Mouse (Mus musculus): ENCODE data around the gene Olfr980. TPM values are rescaled to one million over a fixed set of nuclear protein-coding genes. Genes with fewer than 3 reads are reported as not detected.
"Not testable (repeated sequence)": the region's sequence is repeated elsewhere in the genome, so short reads cannot be mapped to it uniquely, and the experiment has no call there.

The Olfr980 gene
- not detected in 2 replicates for polyA plus RNA-seq (2016; fragmentation: Nextera tagmentation; extraction: Ambion mirVana)

DNA sequence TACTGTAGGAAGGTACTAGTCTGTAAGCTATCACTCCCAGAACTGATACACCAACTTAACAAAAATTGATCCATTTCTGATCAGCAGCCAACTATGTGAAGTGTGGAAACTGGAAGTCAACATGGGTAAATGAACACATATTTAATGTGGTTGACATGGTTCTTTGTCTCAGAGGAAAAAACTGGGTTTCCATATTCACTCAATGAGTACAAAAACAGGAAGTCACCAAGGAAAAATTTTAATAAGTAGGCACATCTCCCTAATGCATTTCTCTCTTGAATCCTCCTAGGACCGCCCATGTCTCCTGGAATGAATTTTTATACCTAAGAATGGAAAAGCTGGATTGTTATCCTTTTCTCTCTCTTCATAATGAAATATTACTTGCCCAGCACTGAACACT lies at the start of gene Olfr980:
Gene Olfr980, minus strand, starts transcription at position 101 of the 400 bp plus-strand sequence.
- H3K9me3 ChIP-seq (replicated peaks): no peaks in the 10 kb centered on the region
- WGBS: 86% methylated on average over 1 of the region's 1 CpGs
- no peak within 1 kb of the TSS for H3K27ac ChIP-seq (replicated peaks)
- no peaks in the 10 kb centered on the region for H3K36me3 ChIP-seq
- DNase-seq (ENCODE audit: low spot score): no peak
- no peaks in the 10 kb centered on the region for H3K27me3 ChIP-seq (ENCODE audit: low read depth, poor library complexity, severe bottlenecking)
- H3K4me3 ChIP-seq: no peak within 1 kb of the TSS
- no peaks in the 10 kb centered on the region for H3K4me1 ChIP-seq

DNA sequence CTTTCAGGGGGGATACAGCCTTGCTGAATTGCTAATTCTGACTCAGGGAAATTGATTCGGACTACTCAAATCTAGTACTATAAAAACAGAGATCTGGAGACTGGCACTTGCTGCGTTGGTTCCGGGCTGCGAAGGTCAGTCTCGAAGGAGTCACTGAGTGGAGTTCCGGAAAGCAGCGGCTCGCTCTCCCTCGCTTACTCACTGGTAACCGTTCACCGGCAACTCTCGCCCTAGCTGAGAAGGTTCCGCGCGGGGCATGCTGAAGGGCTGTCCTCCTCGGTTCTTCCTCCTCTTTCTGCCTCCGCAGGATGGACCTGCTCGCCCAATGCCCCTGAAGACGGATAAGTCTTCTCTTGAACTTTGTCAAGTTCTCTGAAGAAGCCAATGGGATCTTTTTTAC lies 40.8 kb upstream of the Olfr980 start:
- WGBS: 92% methylated on average over 19 of the region's 19 CpGs
- H3K36me3 ChIP-seq: no peaks in the 10 kb centered on the region
- no peaks in the 10 kb centered on the region for H3K27me3 ChIP-seq (ENCODE audit: low read depth, poor library complexity, severe bottlenecking)
- no peak overlapping the region for H3K4me3 ChIP-seq
- H3K4me1 ChIP-seq: no peaks in the 10 kb centered on the region
- H3K27ac ChIP-seq (replicated peaks): no peak overlapping the region
- no peak for DNase-seq (ENCODE audit: low spot score)
- no peaks in the 10 kb centered on the region for H3K9me3 ChIP-seq (replicated peaks)

DNA sequence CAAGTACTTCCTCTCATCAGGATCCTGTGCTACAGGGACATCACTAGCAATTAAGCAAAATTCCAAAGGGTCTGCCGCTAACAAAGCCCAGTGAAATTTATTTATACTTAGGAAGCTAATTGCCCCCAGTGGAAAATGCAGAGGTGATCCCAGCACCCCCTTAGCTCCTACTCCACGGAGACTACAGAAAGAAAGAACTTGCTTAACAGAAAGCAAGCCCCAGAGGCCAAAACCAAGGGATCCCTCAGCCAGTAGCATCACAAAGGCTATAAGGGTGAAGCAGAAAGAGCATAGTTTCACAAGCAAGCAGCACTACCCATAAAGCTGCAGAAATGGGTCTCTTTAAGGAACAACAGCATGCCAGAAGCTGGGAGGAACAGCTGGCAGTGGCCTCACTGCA lies 11.8 kb upstream of the Olfr980 start, which contains the start of gene Olfr981:
Gene Olfr981, plus strand, starts transcription at position 301 of the 400 bp plus-strand sequence.
- Histone ChIP-seq H3K4me3 (no peak within 1 kb of the TSS), H3K36me3 (no peaks in the 10 kb centered on the region), H3K27ac (replicated peaks) (no peak within 1 kb of the TSS), H3K4me1 (no peaks in the 10 kb centered on the region), H3K27me3 (ENCODE audit: low read depth, poor library complexity, severe bottlenecking) (no peaks in the 10 kb centered on the region), H3K9me3 (replicated peaks) (no peaks in the 10 kb centered on the region)
- WGBS: 61% methylated on average over 2 of the region's 2 CpGs
- DNase-seq (ENCODE audit: low spot score): no peak

DNA sequence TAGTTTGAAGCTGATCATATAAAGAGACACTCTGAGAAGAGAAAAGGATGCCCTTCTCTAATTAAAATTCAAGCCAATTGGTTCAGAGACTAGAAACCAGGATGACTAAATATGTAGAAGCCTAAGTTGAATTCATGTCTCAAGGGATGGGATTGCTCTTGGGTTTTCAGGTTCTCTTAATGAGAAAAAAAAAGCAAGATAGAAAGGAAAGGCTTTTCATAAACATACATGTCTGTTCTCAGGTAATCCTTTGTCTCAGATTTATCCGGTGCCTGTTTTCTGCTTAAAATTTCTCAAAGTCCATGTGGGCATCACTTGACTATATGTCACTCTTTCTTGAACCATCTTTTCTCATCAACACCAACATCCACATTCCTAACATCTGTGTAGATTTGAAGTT lies 6.0 kb downstream of the Olfr980 start, which contains the start of gene Olfr979:
Gene Olfr979, minus strand, starts transcription at position 101 of the 400 bp plus-strand sequence.
- Histone ChIP-seq H3K27me3 (ENCODE audit: low read depth, poor library complexity, severe bottlenecking) (no peaks in the 10 kb centered on the region), H3K27ac (replicated peaks) (no peak within 1 kb of the TSS), H3K36me3 (no peaks in the 10 kb centered on the region), H3K4me3 (no peak within 1 kb of the TSS), H3K9me3 (replicated peaks) (no peaks in the 10 kb centered on the region), H3K4me1 (no peaks in the 10 kb centered on the region)
- 90% methylated on average over 1 of the region's 1 CpGs for WGBS
- DNase-seq (ENCODE audit: low spot score): no peak

DNA sequence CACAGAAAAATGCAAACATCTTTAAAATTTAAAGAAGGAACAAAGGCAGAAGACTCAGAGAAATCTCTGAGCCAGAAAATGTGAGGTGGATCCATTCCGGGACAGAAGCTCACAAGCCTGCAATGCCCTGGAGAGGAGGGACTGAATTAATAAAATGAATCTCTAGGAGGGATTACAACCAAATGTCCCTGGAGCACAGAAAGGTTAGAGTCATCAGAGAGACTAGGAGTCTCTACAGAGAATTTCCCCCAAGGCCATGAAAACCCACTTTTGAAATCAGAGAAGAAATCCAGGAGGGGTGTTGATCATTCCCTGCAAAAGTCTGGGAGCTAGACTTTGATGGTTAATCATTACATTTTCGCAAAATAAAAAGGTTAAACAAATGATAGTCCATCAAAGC lies 17.6 kb downstream of the Olfr980 start, which contains the start of gene Olfr978:
Gene Olfr978, plus strand, starts transcription at position 301 of the 400 bp plus-strand sequence.
- H3K4me1 ChIP-seq: no peaks in the 10 kb centered on the region
- no peak within 1 kb of the TSS for H3K27ac ChIP-seq (replicated peaks)
- WGBS: 80% methylated on average over 2 of the region's 2 CpGs
- H3K36me3 ChIP-seq: no peaks in the 10 kb centered on the region
- no peak within 1 kb of the TSS for H3K4me3 ChIP-seq
- no peaks in the 10 kb centered on the region for H3K27me3 ChIP-seq (ENCODE audit: low read depth, poor library complexity, severe bottlenecking)
- no peaks in the 10 kb centered on the region for H3K9me3 ChIP-seq (replicated peaks)
- DNase-seq (ENCODE audit: low spot score): no peak

DNA sequence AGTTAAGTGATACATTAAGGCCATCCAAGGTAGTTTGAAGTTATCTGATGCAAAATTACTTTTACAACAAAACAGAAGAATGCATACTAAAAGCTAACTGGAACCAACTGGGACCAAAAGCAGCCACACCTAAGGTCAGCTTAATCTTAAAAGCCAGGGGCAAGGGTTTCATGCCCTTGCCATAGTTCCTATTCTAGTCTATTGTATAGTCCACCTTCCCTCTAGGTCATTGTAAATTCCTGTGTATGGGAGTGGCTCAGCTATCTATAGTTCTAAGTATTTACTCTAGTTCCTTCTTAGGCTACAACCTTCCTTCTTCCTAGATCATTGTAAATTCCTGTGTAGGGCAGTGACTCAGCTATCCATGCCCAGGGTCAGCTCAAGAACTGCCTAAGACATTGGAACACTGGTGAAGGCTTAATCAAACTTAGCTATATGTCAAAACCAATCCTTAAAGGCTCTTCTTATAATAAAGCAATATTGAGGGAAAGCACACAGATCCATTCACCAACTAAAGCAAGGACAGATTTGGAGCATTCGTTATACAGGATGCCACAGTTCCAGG lies 32.7 kb downstream of the Olfr980 start:
- H3K36me3 ChIP-seq; H3K27me3 ChIP-seq (ENCODE audit: low read depth, poor library complexity, severe bottlenecking); H3K4me3 ChIP-seq; H3K27ac ChIP-seq (replicated peaks); H3K9me3 ChIP-seq (replicated peaks); DNase-seq (ENCODE audit: low spot score); H3K4me1 ChIP-seq: not testable (repeated sequence)
- 86% methylated on average over 1 of the region's 1 CpGs for WGBS

DNA sequence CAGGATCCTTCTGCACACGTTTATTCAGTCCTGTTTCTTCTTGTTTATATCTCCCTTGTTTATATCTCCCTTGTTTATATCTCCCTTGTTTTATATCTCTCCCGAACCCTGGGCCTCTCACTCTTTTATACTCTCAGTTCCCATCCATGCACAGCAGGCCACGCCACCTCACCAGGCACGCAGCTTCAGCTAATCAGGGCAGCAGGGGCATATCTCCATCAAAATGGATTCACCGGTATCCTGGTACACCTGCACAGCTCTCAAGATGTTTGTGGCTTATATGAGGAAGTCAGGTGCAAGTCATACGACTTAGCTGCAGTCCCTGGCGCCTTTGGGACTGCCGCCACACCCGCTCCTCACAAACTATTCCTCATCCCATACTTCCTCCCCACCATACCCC lies 48.3 kb downstream of the Olfr980 start, which contains the start of gene Olfr976:
Gene Olfr976, minus strand, starts transcription at position 101 of the 400 bp plus-strand sequence.
- not testable (repeated sequence) for H3K27ac ChIP-seq (replicated peaks); DNase-seq (ENCODE audit: low spot score); H3K27me3 ChIP-seq (ENCODE audit: low read depth, poor library complexity, severe bottlenecking); H3K36me3 ChIP-seq; H3K9me3 ChIP-seq (replicated peaks); H3K4me3 ChIP-seq; H3K4me1 ChIP-seq
- 82% methylated on average over 8 of the region's 9 CpGs for WGBS

Other genes with a start within 250 kb of the Olfr980 start
- gene Olfr968, start 226.3 kb downstream of the Olfr980 start, polyA plus RNA-seq (2016; fragmentation: Nextera tagmentation; extraction: Ambion mirVana): not detected in 2 replicates
- not detected in 2 replicates for gene Olfr969, start 218.6 kb downstream of the Olfr980 start, polyA plus RNA-seq (2016; fragmentation: Nextera tagmentation; extraction: Ambion mirVana)
- gene Olfr970, start 200.7 kb downstream of the Olfr980 start, polyA plus RNA-seq (2016; fragmentation: Nextera tagmentation; extraction: Ambion mirVana): not detected in 2 replicates
- not detected in 2 replicates for gene Olfr971, start 172.7 kb downstream of the Olfr980 start, polyA plus RNA-seq (2016; fragmentation: Nextera tagmentation; extraction: Ambion mirVana)
- gene Olfr972, start 143.2 kb downstream of the Olfr980 start, polyA plus RNA-seq (2016; fragmentation: Nextera tagmentation; extraction: Ambion mirVana): not detected in 2 replicates
- gene Olfr229, start 102.2 kb downstream of the Olfr980 start, polyA plus RNA-seq (2016; fragmentation: Nextera tagmentation; extraction: Ambion mirVana): not detected in 2 replicates
- not detected in 2 replicates for gene Olfr974, start 72.1 kb downstream of the Olfr980 start, polyA plus RNA-seq (2016; fragmentation: Nextera tagmentation; extraction: Ambion mirVana)
- not detected in 2 replicates for gene Olfr975, start 57.5 kb downstream of the Olfr980 start, polyA plus RNA-seq (2016; fragmentation: Nextera tagmentation; extraction: Ambion mirVana)
- gene Olfr976, start 48.4 kb downstream of the Olfr980 start, polyA plus RNA-seq (2016; fragmentation: Nextera tagmentation; extraction: Ambion mirVana): not detected in 2 replicates
- gene Olfr978, start 17.5 kb downstream of the Olfr980 start, polyA plus RNA-seq (2016; fragmentation: Nextera tagmentation; extraction: Ambion mirVana): not detected in 2 replicates
- gene Olfr979, start 6.1 kb downstream of the Olfr980 start, polyA plus RNA-seq (2016; fragmentation: Nextera tagmentation; extraction: Ambion mirVana): not detected in 2 replicates
- not detected in 2 replicates for gene Olfr981, start 11.9 kb upstream of the Olfr980 start, polyA plus RNA-seq (2016; fragmentation: Nextera tagmentation; extraction: Ambion mirVana)
- gene Olfr982, start 64.2 kb upstream of the Olfr980 start, polyA plus RNA-seq (2016; fragmentation: Nextera tagmentation; extraction: Ambion mirVana): not detected in 2 replicates
- gene Olfr983, start 84.0 kb upstream of the Olfr980 start, polyA plus RNA-seq (2016; fragmentation: Nextera tagmentation; extraction: Ambion mirVana): not detected in 2 replicates
- gene Olfr984, start 104.6 kb upstream of the Olfr980 start, polyA plus RNA-seq (2016; fragmentation: Nextera tagmentation; extraction: Ambion mirVana): not detected in 2 replicates
- gene Olfr985, start 120.6 kb upstream of the Olfr980 start, polyA plus RNA-seq (2016; fragmentation: Nextera tagmentation; extraction: Ambion mirVana): not detected in 2 replicates
- not detected in 2 replicates for gene Tmem225, start 138.5 kb upstream of the Olfr980 start, polyA plus RNA-seq (2016; fragmentation: Nextera tagmentation; extraction: Ambion mirVana)
- gene Olfr986, start 171.3 kb upstream of the Olfr980 start, polyA plus RNA-seq (2016; fragmentation: Nextera tagmentation; extraction: Ambion mirVana): not detected in 2 replicates
- 7.0 and 7.1 TPM in 2 replicates for gene Zfp202, start 182.7 kb upstream of the Olfr980 start, polyA plus RNA-seq (2016; fragmentation: Nextera tagmentation; extraction: Ambion mirVana)

Measured in midbrain, embryonic 10.5 days (tissue).